Mouse (Mus musculus) small intestine, adult 2 months (tissue): ENCODE data around the gene Osbpl6.

Experiments used
- CTCF ChIP-seq: fragments of 200-500 bp; IDR thresholded peaks from 2 replicates; pipeline ENCODE4 v1.5.1; 2012; ENCODE audit warnings: low read depth, mild to moderate bottlenecking, control low read depth, inconsistent platforms, low read length, moderate library complexity, mixed read lengths; ENCODE audit not compliant: insufficient replicate concordance, insufficient read length; ENCODE audit errors: extremely low read depth
- POLR2A ChIP-seq: fragments of 200-500 bp; IDR thresholded peaks from 2 replicates; pipeline ENCODE4 v1.6.1; 2012; ENCODE audit warnings: low read depth, mild to moderate bottlenecking, control low read depth, inconsistent platforms, low read length, moderate library complexity

- TF ChIP-seq CTCF (no peak), POLR2A (no peak)
Measured at GRCm38 (mm10) chr2:76492224-76492623, 85.9 kb downstream of the Osbpl6 start.
